Mouse (Mus musculus) CD4-positive, CD25-positive, alpha-beta regulatory T cell, adult 4 months (primary cell): Measurements from ENCODE around the gene Drg2. TPM values are rescaled to one million over a fixed set of nuclear protein-coding genes. Genes with fewer than 3 reads are reported as not detected.

Experiments
- ATAC-seq: one replicate; pipeline ENCODE4 v1.8.0; 2017
- polyA plus RNA-seq, 2 experiments: library from polyadenylated mRNA; unstranded; fragments of 100-300 nt; shearing (Covaris generic); gene quantifications; one replicate each; pipeline ENCODE4 v1.2.1; 2017

The Drg2 gene
- polyA plus RNA-seq, 2 experiments from 2014 or later, result 51.7 to 64.6 TPM

GRCm38 (mm10) chr11:60470743-60471142 is 16.4 kb downstream of the Drg2 start:
- ATAC-seq, result no peak

- no peak for ATAC-seq
These were observed 20.1 kb downstream of the Drg2 start for GRCm38 (mm10) chr11:60474534-60474933.

- ATAC-seq, result no peak
These were observed 21.4 kb downstream of the Drg2 start for GRCm38 (mm10) chr11:60475668-60476362.

GRCm38 (mm10) chr11:60478121-60478520 is 23.7 kb downstream of the Drg2 start:
- no peak for ATAC-seq

GRCm38 (mm10) chr11:60486267-60486666 is 31.9 kb downstream of the Drg2 start:
- no peak for ATAC-seq

- no peak for ATAC-seq
These were observed 38.3 kb downstream of the Drg2 start for GRCm38 (mm10) chr11:60492726-60493125.

- no peak for ATAC-seq
These were observed 41.3 kb downstream of the Drg2 start for GRCm38 (mm10) chr11:60495692-60496091.

- ATAC-seq, result no peak
These were observed 52.9 kb downstream of the Drg2 start for GRCm38 (mm10) chr11:60507281-60507680.

GRCm38 (mm10) chr11:60508950-60509349 is 54.6 kb downstream of the Drg2 start:
- no peak for ATAC-seq

GRCm38 (mm10) chr11:60509500-60509899 is 55.1 kb downstream of the Drg2 start:
- no peak for ATAC-seq

GRCm38 (mm10) chr11:60511893-60512292 is 57.5 kb downstream of the Drg2 start:
- no peak for ATAC-seq

GRCm38 (mm10) chr11:60512520-60512919 is 58.1 kb downstream of the Drg2 start:
- no peak for ATAC-seq

GRCm38 (mm10) chr11:60514941-60515340 is 60.5 kb downstream of the Drg2 start:
- no peak for ATAC-seq

GRCm38 (mm10) chr11:60518305-60518704 is 63.9 kb downstream of the Drg2 start:
- ATAC-seq, result no peak

Other genes starting within 250 kb of the Drg2 start
- 10 to 100 TPM; 20.7 to 28.6 TPM for gene Srebf1, start 232.0 kb upstream of the Drg2 start, polyA plus RNA-seq
- gene Tom1l2, start 101.7 kb upstream of the Drg2 start, polyA plus RNA-seq, result 10 to 100 TPM; 29.4 to 56.3 TPM
- gene Drc3, start 101.3 kb upstream of the Drg2 start, polyA plus RNA-seq, result under 1 TPM; 0.23 to 0.53 TPM
- gene Gid4, start 37.4 kb upstream of the Drg2 start, polyA plus RNA-seq, result 10 to 100 TPM; 13.6 to 16.8 TPM
- 10 to 100 TPM; 40.4 to 43.5 TPM for gene Atpaf2, start 36.1 kb upstream of the Drg2 start, polyA plus RNA-seq
- gene Myo15, start 14.7 kb downstream of the Drg2 start, polyA plus RNA-seq, result not detected
- 10 to 100 TPM; 22.1 to 38.0 TPM for gene Alkbh5, start 81.8 kb downstream of the Drg2 start, polyA plus RNA-seq
- gene Llgl1, start 245.1 kb downstream of the Drg2 start, polyA plus RNA-seq, result 10 to 100 TPM in 1 of 2 experiments, 1 to 10 TPM in 1; 9.7 to 12.8 TPM